Mouse (Mus musculus) bone marrow, adult 2 months (tissue): Measurements from ENCODE around the gene Ttll8.

Source experiments
- CTCF ChIP-seq: fragments of 200-500 bp; IDR thresholded peaks from 2 replicates; pipeline ENCODE4 v1.5.1; 2011; ENCODE audit warnings: low read length, control low read depth; ENCODE audit not compliant: control insufficient read depth, insufficient read depth
- POLR2A ChIP-seq: fragments of 200-500 bp; IDR thresholded peaks from 2 replicates; pipeline ENCODE4 v1.6.1; 2011; ENCODE audit warnings: low read depth, mild to moderate bottlenecking, control low read depth, low read length, borderline replicate concordance; ENCODE audit not compliant: control insufficient read depth

DNA sequence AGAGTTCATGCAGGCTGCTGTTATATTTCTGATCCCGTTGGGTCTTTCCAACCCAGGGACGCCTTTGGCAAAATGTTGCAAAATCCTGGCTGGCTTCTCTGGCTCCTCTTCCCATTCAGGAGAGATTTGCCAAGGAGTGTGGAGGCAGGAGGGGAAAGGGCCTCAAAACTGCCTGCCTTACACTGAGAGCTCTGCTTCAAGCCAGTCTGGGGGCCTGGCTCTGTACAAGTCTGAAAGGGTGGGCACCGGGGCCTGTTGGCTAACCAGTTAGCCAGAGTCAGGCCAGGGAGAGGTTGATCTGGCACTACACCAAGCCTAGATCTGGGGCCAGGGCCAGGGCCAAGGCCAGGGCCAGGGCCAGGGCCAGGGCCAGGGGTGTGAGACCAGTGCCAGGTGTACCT is 96.1 kb downstream of the Ttll8 start:
- no peak for TF ChIP-seq CTCF
- no peak for TF ChIP-seq POLR2A
